Mouse (Mus musculus): Measurements from ENCODE around the gene Mpz. TPM values are rescaled to one million over a fixed set of nuclear protein-coding genes. Genes with fewer than 3 reads are reported as not detected.
A peak's percentile ranks its signal among the peaks of the same experiment; 100 is the strongest.

The Mpz gene
- total and polyA plus RNA-seq, 2 experiments from 2014 or later: 0.05 to 1.6 TPM

GRCm38 (mm10) chr1:171193093-171193840, 42.8 kb downstream of the Mpz start:
- whole genome bisulfite sequencing: 17% methylated on average over 18 of the region's 18 CpGs
- Histone ChIP-seq H3K4me2 (ENCODE audit: low read depth, low read length) (peak overlapping the region; percentile 70), H3K4me3 (ENCODE audit: low read depth, low read length) (peak overlapping the region; percentile 20), H3K4me1 (ENCODE audit: control insufficient read depth, insufficient read depth) (peaks cover 40% of the 10 kb centered on the region), H3K9me3 (replicated peaks; ENCODE audit: control insufficient read depth, low read length) (no peaks in the 10 kb centered on the region), H3K36me3 (replicated peaks; ENCODE audit: control insufficient read depth, insufficient read depth, low read length) (no peaks in the 10 kb centered on the region), H3K9ac (replicated peaks; ENCODE audit: low read depth, low read length) (peak overlapping the region; percentile 53), H3K27me3 (ENCODE audit: control insufficient read depth, insufficient read depth, low read length) (no peaks in the 10 kb centered on the region), H3K27ac (ENCODE audit: low read depth) (peak overlapping the region; percentile 47)
- DNase-seq (ENCODE audit: low spot score) (no peak), ATAC-seq (ENCODE audit: insufficient read depth, low read depth) (no peak)
- TF ChIP-seq CTCF (IDR thresholded peaks at IDR 0.05; ENCODE audit: low read depth) (no peak), EP300 (IDR thresholded peaks at IDR 0.05; ENCODE audit: low read depth) (no peak)

GRCm38 (mm10) chr1:171193911-171194830, 43.7 kb downstream of the Mpz start:
- Histone ChIP-seq H3K4me1 (ENCODE audit: control insufficient read depth, insufficient read depth) (peaks cover 33% of the 10 kb centered on the region), H3K27ac (ENCODE audit: low read depth) (peak overlapping the region; percentile 47), H3K4me2 (ENCODE audit: low read depth, low read length) (peak overlapping the region; percentile 70), H3K9ac (replicated peaks; ENCODE audit: low read depth, low read length) (peak overlapping the region; percentile 5; the same call in 1 of the 2 replicates), H3K27me3 (ENCODE audit: control insufficient read depth, insufficient read depth, low read length) (no peaks in the 10 kb centered on the region), H3K9me3 (replicated peaks; ENCODE audit: control insufficient read depth, low read length) (no peaks in the 10 kb centered on the region), H3K4me3 (ENCODE audit: low read depth, low read length) (peak overlapping the region; percentile 64), H3K36me3 (replicated peaks; ENCODE audit: control insufficient read depth, insufficient read depth, low read length) (no peaks in the 10 kb centered on the region)
- TF ChIP-seq EP300 (IDR thresholded peaks at IDR 0.05; ENCODE audit: low read depth) (no peak), CTCF (IDR thresholded peaks at IDR 0.05; ENCODE audit: low read depth) (no peak)
- ATAC-seq (ENCODE audit: insufficient read depth, low read depth): no peak
- WGBS: 44% methylated on average over 11 of the region's 11 CpGs
- no peak for DNase-seq (ENCODE audit: low spot score)

- peak overlapping the region; percentile 39 for H3K27ac ChIP-seq (ENCODE audit: low read depth)
- H3K4me1 ChIP-seq (ENCODE audit: control insufficient read depth, insufficient read depth): peaks cover 26% of the 10 kb centered on the region
- H3K4me3 ChIP-seq (ENCODE audit: low read depth, low read length): peak overlapping the region; percentile 64
- WGBS: 11% methylated on average over 20 of the region's 20 CpGs
- no peak for DNase-seq (ENCODE audit: low spot score)
- no peaks in the 10 kb centered on the region for H3K36me3 ChIP-seq (replicated peaks; ENCODE audit: control insufficient read depth, insufficient read depth, low read length)
- H3K9ac ChIP-seq (replicated peaks; ENCODE audit: low read depth, low read length): peak overlapping the region; percentile 68
- ATAC-seq (ENCODE audit: insufficient read depth, low read depth): no peak
- TF ChIP-seq EP300 (IDR thresholded peaks at IDR 0.05; ENCODE audit: low read depth): no peak
- TF ChIP-seq CTCF (IDR thresholded peaks at IDR 0.05; ENCODE audit: low read depth): no peak
- H3K9me3 ChIP-seq (replicated peaks; ENCODE audit: control insufficient read depth, low read length): no peaks in the 10 kb centered on the region
- no peaks in the 10 kb centered on the region for H3K27me3 ChIP-seq (ENCODE audit: control insufficient read depth, insufficient read depth, low read length)
- H3K4me2 ChIP-seq (ENCODE audit: low read depth, low read length): peak overlapping the region; percentile 70
These were observed 44.7 kb downstream of the Mpz start for GRCm38 (mm10) chr1:171195046-171195822.

DNA sequence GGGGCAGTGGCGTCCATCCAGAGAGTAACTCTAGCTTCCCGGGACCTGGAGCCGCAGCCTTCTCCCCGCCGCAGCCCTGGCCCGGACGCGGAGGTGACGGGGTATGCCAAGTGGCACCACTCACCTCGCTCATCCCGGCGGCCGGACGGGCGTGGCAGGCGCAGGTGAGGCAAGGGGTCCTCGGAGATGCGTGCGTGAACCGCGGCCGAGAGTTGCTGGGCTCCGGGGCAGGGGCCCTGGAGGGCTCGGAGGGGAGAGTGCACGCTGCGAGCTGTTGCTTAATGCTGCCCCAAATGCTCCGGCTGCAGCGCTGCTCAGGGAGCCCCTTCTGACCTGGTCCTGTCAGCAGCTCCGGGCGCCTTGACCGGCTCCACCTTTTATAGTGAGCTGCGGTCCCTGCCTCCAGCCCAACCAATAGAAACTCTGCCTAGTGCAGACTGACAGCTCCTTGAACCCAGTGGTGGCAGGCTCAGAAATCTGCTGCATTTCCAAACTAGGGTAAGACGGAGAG, 45.4 kb downstream of the Mpz start, which contains the start of gene Pcp4l1:
Gene Pcp4l1, minus strand, starts transcription at position 382 of the 511 bp plus-strand sequence.
- TF ChIP-seq CTCF (IDR thresholded peaks at IDR 0.05; ENCODE audit: low read depth) (0 out of 2 replicates have a peak, but pooled peaks have one; percentile 0), EP300 (IDR thresholded peaks at IDR 0.05; ENCODE audit: low read depth) (no peak)
- Histone ChIP-seq H3K27me3 (ENCODE audit: control insufficient read depth, insufficient read depth, low read length) (no peaks in the 10 kb centered on the region), H3K4me1 (ENCODE audit: control insufficient read depth, insufficient read depth) (peaks cover 26% of the 10 kb centered on the region), H3K9ac (replicated peaks; ENCODE audit: low read depth, low read length) (peak within 1 kb of the TSS; percentile 68), H3K36me3 (replicated peaks; ENCODE audit: control insufficient read depth, insufficient read depth, low read length) (no peaks in the 10 kb centered on the region), H3K4me2 (ENCODE audit: low read depth, low read length) (peak within 1 kb of the TSS; percentile 70), H3K27ac (ENCODE audit: low read depth) (peak within 1 kb of the TSS; percentile 39), H3K4me3 (ENCODE audit: low read depth, low read length) (peak within 1 kb of the TSS; percentile 64), H3K9me3 (replicated peaks; ENCODE audit: control insufficient read depth, low read length) (no peaks in the 10 kb centered on the region)
- WGBS: under 1% methylated on average over 33 of the region's 33 CpGs
- DNase-seq (ENCODE audit: low spot score) (peak; percentile 94), ATAC-seq (ENCODE audit: insufficient read depth, low read depth) (peak; percentile 95)

DNA sequence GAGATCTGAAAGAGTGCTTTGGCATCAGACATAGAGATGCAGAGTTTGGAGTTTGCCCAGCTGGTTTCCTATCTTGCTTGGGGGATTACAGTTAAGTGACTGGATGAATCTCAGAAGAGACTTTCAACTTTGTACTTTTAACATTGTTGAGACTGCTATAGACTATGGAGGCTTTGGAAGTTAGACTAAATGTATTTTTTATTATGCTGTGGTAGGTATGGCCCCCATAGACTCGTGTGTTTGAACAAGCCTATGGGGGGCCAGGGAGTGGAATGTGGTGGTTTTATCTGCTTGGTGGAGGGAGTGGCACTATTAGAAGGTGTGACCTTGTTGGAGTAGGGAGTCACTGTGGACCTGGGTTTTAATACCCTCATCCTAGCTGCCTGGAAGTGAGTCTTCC, 49.0 kb downstream of the Mpz start:
- H3K9me3 ChIP-seq (replicated peaks; ENCODE audit: control insufficient read depth, low read length): no peaks in the 10 kb centered on the region
- H3K36me3 ChIP-seq (replicated peaks; ENCODE audit: control insufficient read depth, insufficient read depth, low read length): no peaks in the 10 kb centered on the region
- TF ChIP-seq EP300 (IDR thresholded peaks at IDR 0.05; ENCODE audit: low read depth) (no peak), CTCF (IDR thresholded peaks at IDR 0.05; ENCODE audit: low read depth) (no peak)
- no peak overlapping the region for H3K9ac ChIP-seq (replicated peaks; ENCODE audit: low read depth, low read length)
- peaks cover 2% of the 10 kb centered on the region for H3K4me1 ChIP-seq (ENCODE audit: control insufficient read depth, insufficient read depth)
- H3K4me3 ChIP-seq (ENCODE audit: low read depth, low read length): no peak overlapping the region
- no peak overlapping the region for H3K27ac ChIP-seq (ENCODE audit: low read depth)
- H3K27me3 ChIP-seq (ENCODE audit: control insufficient read depth, insufficient read depth, low read length): no peaks in the 10 kb centered on the region
- ATAC-seq (ENCODE audit: insufficient read depth, low read depth) (no peak), DNase-seq (ENCODE audit: low spot score) (no peak)
- WGBS: 40% methylated on average over 1 of the region's 1 CpGs
- H3K4me2 ChIP-seq (ENCODE audit: low read depth, low read length): no peak overlapping the region

Measured in heart, postnatal 0 days (tissue).